Mouse (Mus musculus): Measurements from ENCODE around the gene Ppp1r7. TPM values are rescaled to one million over a fixed set of nuclear protein-coding genes. Genes with fewer than 3 reads are reported as not detected.

Gene Ppp1r7
- polyA plus RNA-seq, 1 experiment from 2014 or later, result 57.8 TPM

- Histone ChIP-seq H3K27me3 (replicated peaks; ENCODE audit: control insufficient read depth, insufficient read depth, low read length) (no peaks in the 10 kb centered on the region), H3K27ac (ENCODE audit: low read depth) (peak overlapping the region; percentile 22; the same call in 1 of the 2 replicates), H3K9me3 (ENCODE audit: control insufficient read depth, low read length) (no peaks in the 10 kb centered on the region), H3K4me3 (ENCODE audit: low read depth, low read length) (peak overlapping the region; percentile 70), H3K4me2 (ENCODE audit: low read length) (peak overlapping the region; percentile 60), H3K9ac (ENCODE audit: low read length) (peak overlapping the region; percentile 78), H3K36me3 (ENCODE audit: control insufficient read depth, insufficient read depth, low read length) (peaks cover 18% of the 10 kb centered on the region), H3K4me1 (replicated peaks; ENCODE audit: control insufficient read depth, insufficient read depth, low read length) (peaks cover 10% of the 10 kb centered on the region)
- ATAC-seq (replicated peaks; ENCODE audit: low FRiP score, low TSS enrichment, low read depth) (peak; percentile 93), DNase-seq (ENCODE audit: low spot score) (peak; percentile 92)
- WGBS, result under 1% methylated on average over 39 of the region's 39 CpGs
Measured at GRCm38 (mm10) chr1:93343504-93344047, 922 bp downstream of the Ppp1r7 start.

GRCm38 (mm10) chr1:93347176-93347575, 4.5 kb downstream of the Ppp1r7 start:
- Histone ChIP-seq H3K36me3 (ENCODE audit: control insufficient read depth, insufficient read depth, low read length) (peaks cover 49% of the 10 kb centered on the region), H3K4me1 (replicated peaks; ENCODE audit: control insufficient read depth, insufficient read depth, low read length) (peaks cover 7% of the 10 kb centered on the region)
- ATAC-seq (replicated peaks; ENCODE audit: low FRiP score, low TSS enrichment, low read depth), result no peak

GRCm38 (mm10) chr1:93349701-93350100, 7.0 kb downstream of the Ppp1r7 start:
- H3K36me3 ChIP-seq (ENCODE audit: control insufficient read depth, insufficient read depth, low read length), result peaks cover 75% of the 10 kb centered on the region
- no peaks in the 10 kb centered on the region for H3K27me3 ChIP-seq (replicated peaks; ENCODE audit: control insufficient read depth, insufficient read depth, low read length)
- H3K4me2 ChIP-seq (ENCODE audit: low read length), result no peak overlapping the region
- DNase-seq (ENCODE audit: low spot score), result no peak
- ATAC-seq (replicated peaks; ENCODE audit: low FRiP score, low TSS enrichment, low read depth), result no peak
- no peaks in the 10 kb centered on the region for H3K9me3 ChIP-seq (ENCODE audit: control insufficient read depth, low read length)
- no peak overlapping the region for H3K27ac ChIP-seq (ENCODE audit: low read depth)
- no peak overlapping the region for H3K9ac ChIP-seq (ENCODE audit: low read length)
- H3K4me1 ChIP-seq (replicated peaks; ENCODE audit: control insufficient read depth, insufficient read depth, low read length), result peaks cover under 1% of the 10 kb centered on the region; the same call in 1 of the 2 replicates
- H3K4me3 ChIP-seq (ENCODE audit: low read depth, low read length), result no peak overlapping the region
- WGBS, result 76% methylated on average over 4 of the region's 4 CpGs

More at GRCm38 (mm10) chr1:93347176-93347575, 4.5 kb downstream of the Ppp1r7 start:
- H3K4me2 ChIP-seq (ENCODE audit: low read length), result no peak overlapping the region
- H3K27me3 ChIP-seq (replicated peaks; ENCODE audit: control insufficient read depth, insufficient read depth, low read length), result no peaks in the 10 kb centered on the region
- no peak overlapping the region for H3K4me3 ChIP-seq (ENCODE audit: low read depth, low read length)
- no peaks in the 10 kb centered on the region for H3K9me3 ChIP-seq (ENCODE audit: control insufficient read depth, low read length)
- DNase-seq (ENCODE audit: low spot score), result no peak
- H3K9ac ChIP-seq (ENCODE audit: low read length), result no peak overlapping the region
- no peak overlapping the region for H3K27ac ChIP-seq (ENCODE audit: low read depth)
- 91% methylated on average over 5 of the region's 5 CpGs for WGBS

DNA sequence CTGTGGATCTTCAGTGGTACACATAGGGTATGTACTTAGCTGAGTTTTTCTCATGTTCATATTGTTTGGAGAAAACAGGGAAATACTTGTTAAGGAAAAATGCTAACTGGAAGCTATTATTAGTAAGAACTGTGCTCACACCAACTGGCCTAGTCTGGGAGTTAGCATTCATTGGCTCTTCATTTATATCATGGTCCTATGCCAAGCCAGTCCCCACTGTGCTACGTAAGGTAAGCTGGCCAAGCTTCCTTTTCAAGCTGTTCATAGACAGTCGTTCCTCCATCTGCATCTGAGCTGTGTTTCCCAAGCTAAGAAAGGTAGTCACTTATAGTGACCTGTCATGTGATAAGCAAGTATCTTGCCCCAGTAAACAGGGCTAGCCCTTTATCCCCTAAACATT, 10.1 kb downstream of the Ppp1r7 start:
- Histone ChIP-seq H3K27ac (ENCODE audit: low read depth) (no peak overlapping the region), H3K36me3 (ENCODE audit: control insufficient read depth, insufficient read depth, low read length) (peaks cover 93% of the 10 kb centered on the region), H3K27me3 (replicated peaks; ENCODE audit: control insufficient read depth, insufficient read depth, low read length) (no peaks in the 10 kb centered on the region), H3K9me3 (ENCODE audit: control insufficient read depth, low read length) (no peaks in the 10 kb centered on the region), H3K4me2 (ENCODE audit: low read length) (no peak overlapping the region), H3K4me3 (ENCODE audit: low read depth, low read length) (no peak overlapping the region), H3K4me1 (replicated peaks; ENCODE audit: control insufficient read depth, insufficient read depth, low read length) (no peaks in the 10 kb centered on the region), H3K9ac (ENCODE audit: low read length) (no peak overlapping the region)
- no peak for ATAC-seq (replicated peaks; ENCODE audit: low FRiP score, low TSS enrichment, low read depth)
- 87% methylated on average over 2 of the region's 2 CpGs for WGBS
- no peak for DNase-seq (ENCODE audit: low spot score)

GRCm38 (mm10) chr1:93362661-93363060, 20.0 kb downstream of the Ppp1r7 start:
- DNase-seq (ENCODE audit: low spot score) (no peak), ATAC-seq (replicated peaks; ENCODE audit: low FRiP score, low TSS enrichment, low read depth) (no peak)
- no peaks in the 10 kb centered on the region for H3K9me3 ChIP-seq (ENCODE audit: control insufficient read depth, low read length)
- no peak overlapping the region for H3K4me2 ChIP-seq (ENCODE audit: low read length)
- H3K27ac ChIP-seq (ENCODE audit: low read depth), result no peak overlapping the region
- no peaks in the 10 kb centered on the region for H3K4me1 ChIP-seq (replicated peaks; ENCODE audit: control insufficient read depth, insufficient read depth, low read length)
- no peak overlapping the region for H3K4me3 ChIP-seq (ENCODE audit: low read depth, low read length)
- H3K36me3 ChIP-seq (ENCODE audit: control insufficient read depth, insufficient read depth, low read length), result peaks cover 80% of the 10 kb centered on the region
- H3K27me3 ChIP-seq (replicated peaks; ENCODE audit: control insufficient read depth, insufficient read depth, low read length), result no peaks in the 10 kb centered on the region
- no peak overlapping the region for H3K9ac ChIP-seq (ENCODE audit: low read length)
- 85% methylated on average over 4 of the region's 4 CpGs for WGBS

DNA sequence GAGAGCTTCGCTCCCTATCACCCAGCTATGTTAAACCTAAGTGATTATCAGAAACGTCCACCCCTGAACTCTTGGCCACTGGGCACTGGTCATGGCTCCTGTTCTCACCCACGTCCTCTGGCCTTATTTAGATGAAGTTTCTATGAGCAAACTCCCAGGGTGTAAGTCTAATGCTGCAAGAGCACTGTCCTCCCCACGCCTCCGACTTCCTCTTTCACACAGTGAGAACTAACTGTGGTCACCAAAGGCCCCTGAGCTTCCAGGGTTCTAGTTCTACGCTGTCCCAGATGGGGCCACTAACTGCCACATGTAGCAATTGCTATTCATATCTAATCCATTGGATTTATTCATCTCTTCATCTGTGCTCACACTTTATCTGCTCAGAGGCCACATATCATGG, 23.0 kb downstream of the Ppp1r7 start:
- H3K36me3 ChIP-seq (ENCODE audit: control insufficient read depth, insufficient read depth, low read length), result peaks cover 59% of the 10 kb centered on the region
- 91% methylated on average over 6 of the region's 6 CpGs for WGBS
- no peak for DNase-seq (ENCODE audit: low spot score)

GRCm38 (mm10) chr1:93373665-93374064, 31.0 kb downstream of the Ppp1r7 start, which contains the start of gene Ano7:
Gene Ano7 (plus strand): TSS chr1:93373930.
- Histone ChIP-seq H3K36me3 (ENCODE audit: control insufficient read depth, insufficient read depth, low read length) (no peaks in the 10 kb centered on the region), H3K4me3 (ENCODE audit: low read depth, low read length) (no peak within 1 kb of the TSS), H3K9me3 (ENCODE audit: control insufficient read depth, low read length) (no peaks in the 10 kb centered on the region), H3K4me1 (replicated peaks; ENCODE audit: control insufficient read depth, insufficient read depth, low read length) (no peaks in the 10 kb centered on the region), H3K9ac (ENCODE audit: low read length) (no peak within 1 kb of the TSS), H3K27ac (ENCODE audit: low read depth) (no peak within 1 kb of the TSS), H3K4me2 (ENCODE audit: low read length) (no peak within 1 kb of the TSS), H3K27me3 (replicated peaks; ENCODE audit: control insufficient read depth, insufficient read depth, low read length) (no peaks in the 10 kb centered on the region; the same call in 1 of the 2 replicates)
- ATAC-seq (replicated peaks; ENCODE audit: low FRiP score, low TSS enrichment, low read depth) (peak; percentile 73), DNase-seq (ENCODE audit: low spot score) (peak; percentile 54)
- 45% methylated on average over 4 of the region's 4 CpGs for WGBS

More for the DNA sequence above, 23.0 kb downstream of the Ppp1r7 start:
- Histone ChIP-seq H3K27me3 (replicated peaks; ENCODE audit: control insufficient read depth, insufficient read depth, low read length) (no peaks in the 10 kb centered on the region), H3K9ac (ENCODE audit: low read length) (no peak overlapping the region), H3K4me2 (ENCODE audit: low read length) (no peak overlapping the region), H3K9me3 (ENCODE audit: control insufficient read depth, low read length) (no peaks in the 10 kb centered on the region), H3K4me1 (replicated peaks; ENCODE audit: control insufficient read depth, insufficient read depth, low read length) (no peaks in the 10 kb centered on the region), H3K27ac (ENCODE audit: low read depth) (no peak overlapping the region), H3K4me3 (ENCODE audit: low read depth, low read length) (no peak overlapping the region)
- no peak for ATAC-seq (replicated peaks; ENCODE audit: low FRiP score, low TSS enrichment, low read depth)

DNA sequence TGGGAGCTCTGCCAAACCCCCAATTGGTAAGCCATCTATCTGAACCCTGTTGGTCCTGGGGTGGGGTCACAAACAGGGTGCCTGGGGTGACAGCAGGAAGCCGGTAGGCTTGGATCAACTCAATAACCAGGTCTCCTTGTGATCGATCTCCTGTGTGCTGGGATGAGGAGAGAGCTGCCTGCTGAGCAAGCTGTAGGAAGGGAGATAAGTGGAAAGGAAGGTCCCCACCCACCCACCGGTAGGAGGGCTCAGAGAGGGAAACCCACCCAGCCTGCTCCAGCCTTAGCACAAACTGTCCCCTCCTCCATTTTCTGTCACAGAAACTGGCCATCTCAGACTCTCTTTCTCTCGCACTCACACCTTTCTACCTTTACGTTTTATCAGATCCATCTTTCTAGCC, 34.7 kb downstream of the Ppp1r7 start:
- 66% methylated on average over 5 of the region's 5 CpGs for WGBS
- H3K4me1 ChIP-seq (replicated peaks; ENCODE audit: control insufficient read depth, insufficient read depth, low read length), result no peaks in the 10 kb centered on the region
- H3K27me3 ChIP-seq (replicated peaks; ENCODE audit: control insufficient read depth, insufficient read depth, low read length), result no peaks in the 10 kb centered on the region; the same call in 1 of the 2 replicates
- H3K36me3 ChIP-seq (ENCODE audit: control insufficient read depth, insufficient read depth, low read length), result no peaks in the 10 kb centered on the region
- H3K27ac ChIP-seq (ENCODE audit: low read depth), result no peak overlapping the region
- no peak overlapping the region for H3K4me3 ChIP-seq (ENCODE audit: low read depth, low read length)
- ATAC-seq (replicated peaks; ENCODE audit: low FRiP score, low TSS enrichment, low read depth) (no peak), DNase-seq (ENCODE audit: low spot score) (no peak)
- no peak overlapping the region for H3K9ac ChIP-seq (ENCODE audit: low read length)
- no peaks in the 10 kb centered on the region for H3K9me3 ChIP-seq (ENCODE audit: control insufficient read depth, low read length)
- H3K4me2 ChIP-seq (ENCODE audit: low read length), result no peak overlapping the region

DNA sequence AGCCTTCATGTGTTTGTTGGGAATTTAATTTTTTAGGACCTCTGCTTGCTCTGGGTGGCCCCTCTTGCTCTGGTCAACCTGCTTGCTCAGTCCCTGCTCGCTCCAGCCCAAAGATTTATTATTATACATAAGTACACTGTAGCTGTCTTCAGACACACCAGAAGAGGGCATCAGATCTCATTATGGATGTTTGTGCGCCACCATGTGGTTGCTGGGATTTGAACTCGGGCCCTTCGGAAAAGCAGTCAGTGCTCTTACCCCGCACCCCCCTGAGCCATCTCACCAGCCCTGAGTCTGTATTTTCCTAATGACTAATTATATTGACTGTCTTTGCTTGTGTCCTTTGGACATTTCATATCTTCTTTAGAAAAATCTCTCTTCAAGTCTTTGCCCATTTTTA, 36.5 kb downstream of the Ppp1r7 start:
- Histone ChIP-seq H3K4me2 (ENCODE audit: low read length) (no peak overlapping the region), H3K4me3 (ENCODE audit: low read depth, low read length) (no peak overlapping the region), H3K9ac (ENCODE audit: low read length) (no peak overlapping the region), H3K27me3 (replicated peaks; ENCODE audit: control insufficient read depth, insufficient read depth, low read length) (no peaks in the 10 kb centered on the region; the same call in 1 of the 2 replicates), H3K36me3 (ENCODE audit: control insufficient read depth, insufficient read depth, low read length) (no peaks in the 10 kb centered on the region), H3K4me1 (replicated peaks; ENCODE audit: control insufficient read depth, insufficient read depth, low read length) (no peaks in the 10 kb centered on the region), H3K9me3 (ENCODE audit: control insufficient read depth, low read length) (no peaks in the 10 kb centered on the region), H3K27ac (ENCODE audit: low read depth) (no peak overlapping the region)
- 82% methylated on average over 5 of the region's 5 CpGs for WGBS
- ATAC-seq (replicated peaks; ENCODE audit: low FRiP score, low TSS enrichment, low read depth), result no peak
- no peak for DNase-seq (ENCODE audit: low spot score)
